ENCODE assay signal across 8 mouse cellular contexts in the genomic region with DNA sequence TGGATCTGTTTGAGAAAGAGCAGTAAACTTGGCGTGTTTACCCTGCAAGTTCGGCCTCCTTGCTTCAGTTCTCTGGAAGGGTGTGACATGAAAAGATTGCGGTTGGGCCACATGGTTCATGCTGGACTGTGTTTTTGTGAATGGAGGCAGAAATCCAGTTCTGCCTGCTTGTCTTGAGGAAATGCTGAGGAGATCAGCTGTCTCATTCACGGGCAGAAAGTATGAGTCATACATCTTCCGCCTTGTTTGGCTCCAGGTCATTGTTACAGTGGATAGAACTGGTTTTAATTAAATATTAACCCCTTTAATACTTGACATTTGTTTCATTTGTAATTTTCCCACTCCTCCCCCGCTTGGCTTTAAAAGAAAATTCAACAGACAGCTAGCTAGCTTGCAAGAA. TPM values are rescaled to one million over a fixed set of nuclear protein-coding genes. Genes with fewer than 3 reads are reported as not detected.
A peak's percentile ranks its signal among the peaks of the same experiment; 100 is the strongest.
DNase-seq lines count a peak whose midpoint lies in the region; ATAC-seq and TF ChIP-seq lines count a peak whose summit lies in the region.

No protein-coding gene starts in this region.

- H3K36me3 ChIP-seq in liver, adult 2 months (ENCODE audit: control insufficient read depth, insufficient read depth, low read length) = no peaks in the 10 kb centered on the region
- H3K36me3 ChIP-seq in embryonic facial prominence, embryonic 13.5 days = no peaks in the 10 kb centered on the region
- no peaks in the 10 kb centered on the region for H3K36me3 ChIP-seq in heart, postnatal 0 days (replicated peaks; ENCODE audit: control insufficient read depth, insufficient read depth, low read length)
- H3K36me3 ChIP-seq in splenic B cell, adult 2 months (ENCODE audit: control insufficient read depth, insufficient read depth, low read length, poor library complexity, severe bottlenecking) = no peaks in the 10 kb centered on the region

- no peak for TF ChIP-seq POLR2A in liver, adult 2 months (IDR thresholded peaks at IDR 0.05; ENCODE audit: extremely low read depth, insufficient read depth, low read length)

- H3K4me1 ChIP-seq in liver, adult 2 months (ENCODE audit: control insufficient read depth, insufficient read depth, low read length) = no peaks in the 10 kb centered on the region
- peaks cover 19% of the 10 kb centered on the region for H3K4me1 ChIP-seq in embryonic facial prominence, embryonic 13.5 days
- H3K4me1 ChIP-seq in heart, postnatal 0 days (ENCODE audit: control insufficient read depth, insufficient read depth) = no peaks in the 10 kb centered on the region

- H3K4me2 ChIP-seq in embryonic facial prominence, embryonic 13.5 days = peak overlapping the region; percentile 47
- H3K4me2 ChIP-seq in heart, postnatal 0 days (ENCODE audit: low read depth, low read length) = peak overlapping the region; percentile 17

- WGBS in liver, adult 2 months = 59% methylated on average over 6 of the region's 6 CpGs
- 13% methylated on average over 6 of the region's 6 CpGs for WGBS in embryonic facial prominence, embryonic 13.5 days
- WGBS in heart, postnatal 0 days = 43% methylated on average over 6 of the region's 6 CpGs

- TF ChIP-seq EP300 in heart, postnatal 0 days (IDR thresholded peaks at IDR 0.05; ENCODE audit: low read depth) = no peak

- no peak overlapping the region for H3K4me3 ChIP-seq in liver, adult 2 months (ENCODE audit: insufficient read depth, low read depth, low read length)
- peak overlapping the region; percentile 12; the same call in 1 of the 2 replicates for H3K4me3 ChIP-seq in embryonic facial prominence, embryonic 13.5 days
- H3K4me3 ChIP-seq in heart, postnatal 0 days (ENCODE audit: low read depth, low read length) = no peak overlapping the region

- H3K27me3 ChIP-seq in liver, adult 2 months (ENCODE audit: control insufficient read depth, insufficient read depth, low read length) = no peaks in the 10 kb centered on the region
- H3K27me3 ChIP-seq in embryonic facial prominence, embryonic 13.5 days = no peaks in the 10 kb centered on the region
- no peaks in the 10 kb centered on the region for H3K27me3 ChIP-seq in heart, postnatal 0 days (ENCODE audit: control insufficient read depth, insufficient read depth, low read length)
- H3K27me3 ChIP-seq in splenic B cell, adult 2 months (ENCODE audit: control insufficient read depth, insufficient read depth, low read length, poor library complexity, severe bottlenecking) = no peaks in the 10 kb centered on the region

- no peak overlapping the region for H3K27ac ChIP-seq in liver, adult 2 months (replicated peaks; ENCODE audit: insufficient read depth, low read depth, low read length)
- H3K27ac ChIP-seq in embryonic facial prominence, embryonic 13.5 days = 0 out of 2 replicates have a peak overlapping the region, but pooled peaks have one; percentile 17
- peak overlapping the region; percentile 53; the same call in 1 of the 2 replicates for H3K27ac ChIP-seq in heart, postnatal 0 days (ENCODE audit: low read depth)

- H3K9ac ChIP-seq in liver, adult 2 months (ENCODE audit: low read depth, low read length) = no peak overlapping the region
- no peak overlapping the region for H3K9ac ChIP-seq in embryonic facial prominence, embryonic 13.5 days
- H3K9ac ChIP-seq in heart, postnatal 0 days (replicated peaks; ENCODE audit: low read depth, low read length) = no peak overlapping the region

- H3K9me3 ChIP-seq in embryonic facial prominence, embryonic 13.5 days = no peaks in the 10 kb centered on the region
- H3K9me3 ChIP-seq in heart, postnatal 0 days (replicated peaks; ENCODE audit: control insufficient read depth, low read length) = no peaks in the 10 kb centered on the region

- no peaks in the 10 kb centered on the region for H3K79me2 ChIP-seq in liver, adult 2 months (ENCODE audit: control insufficient read depth, insufficient read depth, low read length)

- TF ChIP-seq CTCF in liver, adult 2 months (IDR thresholded peaks at IDR 0.05; ENCODE audit: low read depth, low read length) = no peak
- no peak for TF ChIP-seq CTCF in heart, postnatal 0 days (IDR thresholded peaks at IDR 0.05; ENCODE audit: low read depth)

- 0 out of 2 replicates have a peak, but pooled peaks have one; percentile 48 for ATAC-seq in embryonic facial prominence, embryonic 13.5 days (ENCODE audit: insufficient number of reproducible peaks, insufficient read depth, low FRiP score, low TSS enrichment, low read depth)
- ATAC-seq in heart, postnatal 0 days (ENCODE audit: insufficient read depth, low read depth) = peak; percentile 85

- DNase-seq in liver, adult 2 months (ENCODE audit: extremely low read depth, low read depth, low spot score) = peak; percentile 39
- DNase-seq in liver (no peak), ZHBTc4 (ENCODE audit: low read depth, low spot score) (peak; percentile 49)
- peak; percentile 41 for DNase-seq in heart, postnatal 0 days (ENCODE audit: low spot score)
- DNase-seq in kidney, postnatal 25 days = peak; percentile 28 to 63
- peak; percentile 3 for DNase-seq in splenic B cell, adult 2 months (ENCODE audit: low read depth, low spot score)
- no peak for DNase-seq in B cell, adult 2 months

RNA-seq across cellular contexts. Expression of gene Etv1, which starts 9.4 kb away (rescaled TPM):
- total RNA-seq in liver, adult 2 months (2014; rRNA removed) = 0.83 and 0.87 TPM in 2 replicates
- 0.23 and 0.39 TPM in 2 replicates for polyA plus RNA-seq in liver, adult 2 months (2012; rRNA removed)
- 13.4 and 15.1 TPM in 2 replicates for polyA plus RNA-seq in embryonic facial prominence, embryonic 13.5 days (2015; fragmentation: Nextera tagmentation; extraction: Ambion mirVana)
- total RNA-seq in heart, postnatal 0 days (2014; rRNA removed; ENCODE audit: low replicate concordance) = 18.2 and 31.9 TPM in 2 replicates
- polyA plus RNA-seq in heart, postnatal 0 days (2015; fragmentation: Nextera tagmentation; extraction: Ambion mirVana) = 24.8 TPM in 2 replicates

Comparison
In these comparisons a context has a peak if more than half of its experiments do, and no peak if none do; other contexts are left out.
1. DNase-seq: peak in liver, adult 2 months (single experiment), ZHBTc4 (single experiment), heart, postnatal 0 days (single experiment), kidney, postnatal 25 days (2 of 2) and splenic B cell, adult 2 months (single experiment); none in liver (single experiment) and B cell, adult 2 months (0 of 2).
2. RNA of gene Etv1, which starts 9.4 kb away (polyA plus RNA-seq): 24.8 TPM in heart, postnatal 0 days and 13.4 to 15.1 TPM in embryonic facial prominence, embryonic 13.5 days; 0.23 to 0.39 TPM in liver, adult 2 months; every median in the first group is over 10 times any median in the second.